Mouse (Mus musculus): ENCODE data around the gene 4930469K13Rik.

DNA sequence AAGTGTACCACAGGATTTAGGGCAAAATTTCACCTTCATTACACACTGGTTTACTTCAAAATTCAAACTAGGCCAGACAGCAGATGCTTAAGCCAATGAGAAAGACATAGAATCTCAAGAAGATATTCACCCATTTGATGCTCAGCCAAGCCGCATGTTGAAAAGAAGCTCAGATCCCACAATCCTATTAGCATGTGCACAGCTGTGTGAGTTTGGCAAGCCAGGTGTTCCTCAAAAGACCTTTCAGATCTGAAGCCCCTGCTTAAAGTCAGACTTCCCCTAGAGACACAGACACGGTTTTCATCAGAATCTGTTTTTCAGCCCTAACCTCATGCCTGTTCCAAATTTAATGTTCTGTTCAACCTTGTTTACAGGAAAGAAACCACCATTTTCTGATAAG is 20.5 kb downstream of the 4930469K13Rik start:
- TF ChIP-seq EP300 (IDR thresholded peaks at IDR 0.05; ENCODE audit: low read depth) (no peak), CTCF (IDR thresholded peaks at IDR 0.05; ENCODE audit: low read depth) (no peak)
